Mouse (Mus musculus) embryonic facial prominence, embryonic 11.5 days (tissue): Measurements from ENCODE around the gene Katnbl1. TPM values are rescaled to one million over a fixed set of nuclear protein-coding genes. Genes with fewer than 3 reads are reported as not detected.

ENCODE experiments used
- ATAC-seq: fragments of 200-750 bp; cut with Nextera tagmentation; replicated peaks from 2 replicates; pipeline ENCODE4 v1.8.0; 2017; ENCODE audit warnings: low read depth; ENCODE audit not compliant: insufficient number of reproducible peaks, low FRiP score, low TSS enrichment
- DNase-seq: peaks from one replicate; pipeline ENCODE4 v3.0.0-alpha.2; 2015; ENCODE audit warnings: low spot score
- H3K27ac ChIP-seq: fragments of 300-500 bp; sonication (generic); replicated peaks from 2 replicates; pipeline ENCODE4 v1.5.1; 2014; ENCODE audit warnings: mild to moderate bottlenecking, low read depth, low read length, control low read depth
- H3K27me3 ChIP-seq: fragments of 300-500 bp; sonication (generic); 2 replicates; pipeline ENCODE4 v1.6.1; 2014; ENCODE audit warnings: mild to moderate bottlenecking, low read length, moderate library complexity, mixed read lengths; ENCODE audit not compliant: control insufficient read depth, insufficient read depth
- H3K36me3 ChIP-seq: fragments of 300-500 bp; sonication (generic); replicated peaks from 2 replicates; pipeline ENCODE4 v1.6.1; 2014; ENCODE audit warnings: low read depth, mild to moderate bottlenecking, low read length, moderate library complexity, mixed read lengths; ENCODE audit not compliant: control insufficient read depth, insufficient read depth
- H3K4me1 ChIP-seq: fragments of 300-500 bp; sonication (generic); 2 replicates; pipeline ENCODE4 v1.6.1; 2014; ENCODE audit warnings: low read length, mixed read lengths; ENCODE audit not compliant: control insufficient read depth, insufficient read depth
- H3K4me2 ChIP-seq: fragments of 300-500 bp; sonication (generic); 2 replicates; pipeline ENCODE4 v1.6.1; 2014; ENCODE audit warnings: low read depth, mild to moderate bottlenecking, control low read depth, low read length, moderate library complexity
- H3K4me3 ChIP-seq: fragments of 300-500 bp; sonication (generic); 2 replicates; pipeline ENCODE4 v1.5.1; 2014; ENCODE audit warnings: low read depth, low read length, control low read depth
- H3K9ac ChIP-seq: fragments of 300-500 bp; sonication (generic); replicated peaks from 2 replicates; pipeline ENCODE4 v1.6.1; 2014; ENCODE audit warnings: mild to moderate bottlenecking, control low read depth, low read length
- H3K9me3 ChIP-seq: fragments of 300-500 bp; sonication (generic); replicated peaks from 2 replicates; pipeline ENCODE4 v1.6.1; 2016; ENCODE audit warnings: mild to moderate bottlenecking, low read length, inconsistent platforms, mixed read lengths; ENCODE audit not compliant: control insufficient read depth
- WGBS: fragments of 180-500 bp; shearing (Covaris S2); extraction: QIAGEN DNeasy Blood & Tissue Kit; methylation state at CpG from one replicate; pipeline ENCODE4 v1.1.7; 2014; 5-methylcytosine and 5-hydroxymethylcytosine counted together
- polyA plus RNA-seq: library from polyadenylated mRNA; unstranded; fragments of >200 nt; fragmentation: Nextera tagmentation; extraction: Ambion mirVana; gene quantifications from 2 replicates; pipeline ENCODE4 v1.2.1, GENCODE M21; 2014

Gene Katnbl1
- polyA plus RNA-seq, result 55.6 and 63.3 TPM in 2 replicates

GRCm38 (mm10) chr2:112378973-112379898 is at the start of gene Katnbl1:
TSS of gene Katnbl1 (plus strand) at chr2:112379211.
- DNase-seq (peak; percentile 95), ATAC-seq (peak; percentile 97)
- H3K9ac ChIP-seq, result peak within 1 kb of the TSS; percentile 93
- H3K4me1 ChIP-seq, result no peaks in the 10 kb centered on the region
- no peaks in the 10 kb centered on the region for H3K36me3 ChIP-seq
- under 1% methylated on average over 72 of the region's 72 CpGs for WGBS
- H3K27ac ChIP-seq, result peak within 1 kb of the TSS; percentile 60
- peak within 1 kb of the TSS; percentile 68 for H3K4me3 ChIP-seq
- H3K4me2 ChIP-seq, result peak within 1 kb of the TSS; percentile 53
- no peaks in the 10 kb centered on the region for H3K9me3 ChIP-seq
- no peaks in the 10 kb centered on the region for H3K27me3 ChIP-seq

GRCm38 (mm10) chr2:112332051-112332898 is 46.7 kb upstream of the Katnbl1 start:
- Histone ChIP-seq H3K4me1 (no peaks in the 10 kb centered on the region), H3K9me3 (no peaks in the 10 kb centered on the region), H3K4me2 (no peak overlapping the region), H3K36me3 (no peaks in the 10 kb centered on the region), H3K27ac (no peak overlapping the region), H3K4me3 (no peak overlapping the region), H3K27me3 (no peaks in the 10 kb centered on the region), H3K9ac (no peak overlapping the region)
- ATAC-seq (no peak), DNase-seq (no peak)
- 75% methylated on average over 4 of the region's 4 CpGs for WGBS

- Histone ChIP-seq H3K27ac (no peak overlapping the region), H3K4me3 (no peak overlapping the region), H3K9me3 (no peaks in the 10 kb centered on the region), H3K4me2 (no peak overlapping the region), H3K4me1 (no peaks in the 10 kb centered on the region), H3K27me3 (no peaks in the 10 kb centered on the region), H3K9ac (no peak overlapping the region), H3K36me3 (peaks cover 2% of the 10 kb centered on the region; the same call in 1 of the 2 replicates)
- 95% methylated on average over 6 of the region's 6 CpGs for WGBS
- ATAC-seq, result no peak
- DNase-seq, result no peak
Measured at GRCm38 (mm10) chr2:112337211-112337610, 41.8 kb upstream of the Katnbl1 start.

- Histone ChIP-seq H3K4me3 (no peak overlapping the region), H3K4me1 (no peaks in the 10 kb centered on the region), H3K36me3 (peaks cover 2% of the 10 kb centered on the region; the same call in 1 of the 2 replicates), H3K4me2 (no peak overlapping the region), H3K9me3 (no peaks in the 10 kb centered on the region), H3K27me3 (no peaks in the 10 kb centered on the region), H3K9ac (no peak overlapping the region), H3K27ac (no peak overlapping the region)
- DNase-seq (no peak), ATAC-seq (no peak)
- 88% methylated on average over 2 of the region's 2 CpGs for WGBS
Measured at GRCm38 (mm10) chr2:112339736-112340135, 39.3 kb upstream of the Katnbl1 start.

GRCm38 (mm10) chr2:112341117-112341516 is 37.9 kb upstream of the Katnbl1 start:
- Histone ChIP-seq H3K27ac (no peak overlapping the region), H3K4me3 (no peak overlapping the region), H3K9ac (no peak overlapping the region), H3K36me3 (peaks cover 2% of the 10 kb centered on the region; the same call in 1 of the 2 replicates), H3K4me1 (no peaks in the 10 kb centered on the region), H3K4me2 (no peak overlapping the region), H3K27me3 (no peaks in the 10 kb centered on the region), H3K9me3 (no peaks in the 10 kb centered on the region)
- DNase-seq (no peak), ATAC-seq (no peak)
- WGBS, result 66% methylated on average over 3 of the region's 3 CpGs

GRCm38 (mm10) chr2:112348246-112348645 is 30.8 kb upstream of the Katnbl1 start:
- no peak overlapping the region for H3K27ac ChIP-seq
- H3K4me3 ChIP-seq, result no peak overlapping the region
- ATAC-seq (no peak), DNase-seq (no peak)
- WGBS, result 81% methylated on average over 3 of the region's 3 CpGs
- no peaks in the 10 kb centered on the region for H3K27me3 ChIP-seq
- no peak overlapping the region for H3K9ac ChIP-seq
- H3K4me2 ChIP-seq, result no peak overlapping the region
- H3K36me3 ChIP-seq, result no peaks in the 10 kb centered on the region
- no peaks in the 10 kb centered on the region for H3K4me1 ChIP-seq
- no peaks in the 10 kb centered on the region for H3K9me3 ChIP-seq

GRCm38 (mm10) chr2:112353685-112354455 is 25.1 kb upstream of the Katnbl1 start:
- Histone ChIP-seq H3K36me3 (peaks cover 2% of the 10 kb centered on the region; the same call in 1 of the 2 replicates), H3K4me3 (no peak overlapping the region), H3K9me3 (no peaks in the 10 kb centered on the region), H3K4me2 (no peak overlapping the region), H3K9ac (no peak overlapping the region), H3K27ac (no peak overlapping the region), H3K4me1 (no peaks in the 10 kb centered on the region), H3K27me3 (no peaks in the 10 kb centered on the region)
- WGBS, result 88% methylated on average over 7 of the region's 7 CpGs
- no peak for ATAC-seq
- DNase-seq, result no peak
